Mouse (Mus musculus) lung, embryonic 15.5 days (tissue): Measurements from ENCODE around the gene Sel1l2. TPM values are rescaled to one million over a fixed set of nuclear protein-coding genes. Genes with fewer than 3 reads are reported as not detected.

Experiments
- ATAC-seq: fragments of 200-750 bp; cut with Nextera tagmentation; 2 replicates; pipeline ENCODE4 v1.8.0; 2017; ENCODE audit warnings: moderate number of reproducible peaks, borderline replicate concordance; ENCODE audit not compliant: low FRiP score, low TSS enrichment; ENCODE audit errors: extremely low read depth
- H3K27ac ChIP-seq: fragments of 300-500 bp; sonication (generic); 2 replicates; pipeline ENCODE4 v1.5.1; 2015; ENCODE audit warnings: moderate library complexity, mild to moderate bottlenecking, inconsistent platforms
- H3K27me3 ChIP-seq: fragments of 300-500 bp; sonication (generic); 2 replicates; pipeline ENCODE4 v1.6.1; 2015; ENCODE audit warnings: inconsistent platforms
- H3K36me3 ChIP-seq: fragments of 300-500 bp; sonication (generic); 2 replicates; pipeline ENCODE4 v1.6.1; 2015; ENCODE audit warnings: inconsistent platforms
- H3K4me1 ChIP-seq: fragments of 300-500 bp; sonication (generic); 2 replicates; pipeline ENCODE4 v1.6.1; 2015; ENCODE audit warnings: inconsistent platforms
- H3K4me2 ChIP-seq: fragments of 300-500 bp; sonication (generic); 2 replicates; pipeline ENCODE4 v1.6.1; 2015; ENCODE audit warnings: inconsistent platforms, mild to moderate bottlenecking, moderate library complexity
- H3K4me3 ChIP-seq: fragments of 300-500 bp; sonication (generic); 2 replicates; pipeline ENCODE4 v1.5.1; 2015; ENCODE audit warnings: mild to moderate bottlenecking, inconsistent platforms
- H3K9ac ChIP-seq: fragments of 300-500 bp; sonication (generic); 2 replicates; pipeline ENCODE4 v1.6.1; 2015; ENCODE audit warnings: inconsistent platforms
- H3K9me3 ChIP-seq: fragments of 300-500 bp; sonication (generic); 2 replicates; pipeline ENCODE4 v1.6.1; 2016; ENCODE audit warnings: inconsistent platforms
- WGBS: fragments of 180-500 bp; shearing (Covaris S2); methylation state at CpG from one replicate; pipeline ENCODE4 v1.1.7; 2015; 5-methylcytosine and 5-hydroxymethylcytosine counted together
- polyA plus RNA-seq: library from polyadenylated mRNA; unstranded; fragments of >200 nt; fragmentation: Nextera tagmentation; extraction: Ambion mirVana; gene quantifications from 2 replicates; pipeline ENCODE4 v1.2.1, GENCODE M21; 2015

Gene Sel1l2
- polyA plus RNA-seq, 1 experiment from 2014 or later = not detected

DNA sequence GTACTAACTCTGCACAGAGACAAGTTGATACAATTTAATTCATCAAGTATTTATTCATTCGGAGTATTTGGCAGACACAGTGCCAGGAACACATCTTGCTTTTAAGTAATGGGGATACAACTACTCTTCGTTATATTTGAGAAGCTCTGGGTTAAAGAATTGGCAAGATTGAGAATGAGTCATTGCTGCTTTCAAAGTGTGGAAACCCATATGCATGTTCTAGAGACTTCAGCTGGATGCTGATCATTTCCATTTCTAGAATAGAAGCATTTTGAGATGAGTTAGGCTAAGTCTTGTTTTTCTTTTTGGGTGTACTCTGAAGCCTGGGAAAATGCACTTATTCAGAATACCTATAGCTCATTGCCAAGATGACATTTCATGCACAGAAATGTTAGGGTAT is 95.7 kb downstream of the Sel1l2 start:
- Histone ChIP-seq H3K9me3 (no peaks in the 10 kb centered on the region), H3K4me1 (no peaks in the 10 kb centered on the region), H3K27me3 (no peaks in the 10 kb centered on the region), H3K27ac (no peak overlapping the region), H3K36me3 (no peaks in the 10 kb centered on the region), H3K9ac (no peak overlapping the region), H3K4me2 (no peak overlapping the region), H3K4me3 (no peak overlapping the region)
- no peak for ATAC-seq
- 85% methylated on average over 2 of the region's 2 CpGs for WGBS

DNA sequence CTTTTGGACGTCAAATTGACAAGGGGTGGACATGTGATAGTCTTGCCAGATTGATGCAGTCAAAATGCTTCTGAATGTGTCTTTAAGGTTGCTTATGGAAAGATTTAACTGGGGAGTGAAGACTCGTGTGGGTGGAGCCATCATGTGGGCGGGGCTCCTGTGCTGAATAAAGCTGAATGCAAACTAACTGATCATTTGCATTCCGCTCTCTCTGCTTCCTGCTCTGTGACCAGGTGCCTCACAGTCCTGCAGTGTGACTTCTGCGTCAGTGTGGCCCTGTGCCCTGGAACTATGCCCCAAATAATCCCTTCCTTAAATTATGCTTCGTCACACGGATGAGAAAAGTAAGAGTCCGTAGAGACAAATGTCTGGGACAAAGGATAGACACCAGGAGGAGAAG is 108.7 kb downstream of the Sel1l2 start:
- ATAC-seq = no peak
- WGBS = 56% methylated on average over 8 of the region's 8 CpGs
- H3K9me3 ChIP-seq = no peaks in the 10 kb centered on the region

DNA sequence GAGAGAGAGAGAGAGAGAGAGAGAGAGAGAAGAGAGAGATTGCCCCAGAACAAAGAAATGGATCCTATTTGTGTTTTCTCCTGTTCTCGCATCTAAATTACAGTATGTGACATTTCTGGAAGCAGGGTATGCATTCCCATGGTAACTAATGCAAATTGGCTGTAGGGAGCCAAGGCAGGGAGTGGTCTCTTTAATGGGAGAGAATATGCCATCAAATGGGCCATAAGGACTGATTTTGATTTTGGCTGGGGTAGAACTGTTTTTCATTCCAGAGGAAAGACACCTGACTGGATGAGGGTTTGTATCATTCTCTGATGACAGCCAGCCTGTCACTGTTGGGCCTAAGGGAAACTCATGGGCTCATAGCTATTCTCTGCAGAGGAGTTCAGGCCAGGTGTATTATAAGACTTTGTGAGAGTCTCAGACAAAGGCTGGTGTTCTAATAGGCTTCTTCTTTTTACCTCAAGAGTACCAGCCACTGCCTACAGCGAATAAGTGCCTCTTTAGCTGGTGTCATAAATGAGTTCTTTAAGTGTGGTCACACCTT is 133.8 kb downstream of the Sel1l2 start:
- no peak for ATAC-seq

More for the DNA sequence above, 108.7 kb downstream of the Sel1l2 start:
- Histone ChIP-seq H3K27ac (no peak overlapping the region), H3K4me1 (no peaks in the 10 kb centered on the region), H3K4me3 (no peak overlapping the region), H3K4me2 (no peak overlapping the region), H3K27me3 (no peaks in the 10 kb centered on the region), H3K36me3 (no peaks in the 10 kb centered on the region), H3K9ac (no peak overlapping the region)

DNA sequence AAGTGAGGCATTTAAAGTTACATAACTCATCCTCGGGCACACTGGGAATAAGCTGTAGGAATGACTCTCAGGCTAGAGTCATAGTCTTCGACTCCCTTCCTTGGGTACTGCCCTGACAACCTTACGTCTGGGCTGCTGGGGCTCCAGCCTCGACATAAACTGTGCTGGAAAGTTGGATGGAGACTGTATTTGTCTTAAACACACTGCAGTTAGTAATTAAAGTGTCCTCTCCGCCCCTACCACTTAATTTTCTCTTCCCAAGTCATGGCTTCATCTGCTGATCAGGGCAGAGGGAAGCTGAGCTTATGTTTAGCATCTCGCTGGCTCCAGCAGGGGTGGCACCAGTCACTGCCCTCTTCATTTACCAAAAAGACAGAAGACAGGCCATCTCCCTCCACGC is 135.2 kb downstream of the Sel1l2 start:
- Histone ChIP-seq H3K27me3 (no peaks in the 10 kb centered on the region), H3K4me1 (no peaks in the 10 kb centered on the region), H3K27ac (no peak overlapping the region), H3K9ac (no peak overlapping the region), H3K36me3 (no peaks in the 10 kb centered on the region), H3K9me3 (no peaks in the 10 kb centered on the region), H3K4me3 (no peak overlapping the region), H3K4me2 (no peak overlapping the region)
- ATAC-seq = no peak
- 72% methylated on average over 7 of the region's 7 CpGs for WGBS

More for the DNA sequence above, 133.8 kb downstream of the Sel1l2 start:
- Histone ChIP-seq H3K4me1 (no peaks in the 10 kb centered on the region), H3K9me3 (no peaks in the 10 kb centered on the region), H3K36me3 (no peaks in the 10 kb centered on the region), H3K4me3 (no peak overlapping the region), H3K4me2 (no peak overlapping the region), H3K27me3 (no peaks in the 10 kb centered on the region), H3K9ac (no peak overlapping the region), H3K27ac (no peak overlapping the region)
- 72% methylated on average over 2 of the region's 2 CpGs for WGBS

DNA sequence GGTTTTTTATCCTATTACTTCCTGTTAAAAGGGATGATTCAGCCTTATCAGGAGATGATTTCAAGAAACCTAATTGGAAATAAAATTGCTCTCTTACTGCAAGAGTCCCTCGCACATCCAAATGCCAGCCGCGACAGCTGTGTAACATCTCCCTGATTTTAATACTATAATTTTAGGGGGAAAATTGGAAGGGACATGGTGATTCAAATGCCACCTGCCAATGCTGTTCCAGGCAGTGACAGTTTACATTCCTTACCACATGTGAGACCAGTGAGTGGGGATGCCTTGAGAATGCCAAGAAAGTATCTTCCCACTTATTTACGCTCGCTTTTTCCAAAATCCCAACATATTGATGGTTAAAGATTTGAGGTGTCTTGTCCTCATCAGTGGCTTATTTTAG is 146.4 kb downstream of the Sel1l2 start:
- H3K9ac ChIP-seq = no peak overlapping the region
- no peak overlapping the region for H3K27ac ChIP-seq
- ATAC-seq = no peak
- 94% methylated on average over 5 of the region's 5 CpGs for WGBS
- H3K27me3 ChIP-seq = no peaks in the 10 kb centered on the region
- H3K9me3 ChIP-seq = no peaks in the 10 kb centered on the region
- no peak overlapping the region for H3K4me3 ChIP-seq
- no peaks in the 10 kb centered on the region for H3K4me1 ChIP-seq
- no peaks in the 10 kb centered on the region for H3K36me3 ChIP-seq
- H3K4me2 ChIP-seq = no peak overlapping the region

DNA sequence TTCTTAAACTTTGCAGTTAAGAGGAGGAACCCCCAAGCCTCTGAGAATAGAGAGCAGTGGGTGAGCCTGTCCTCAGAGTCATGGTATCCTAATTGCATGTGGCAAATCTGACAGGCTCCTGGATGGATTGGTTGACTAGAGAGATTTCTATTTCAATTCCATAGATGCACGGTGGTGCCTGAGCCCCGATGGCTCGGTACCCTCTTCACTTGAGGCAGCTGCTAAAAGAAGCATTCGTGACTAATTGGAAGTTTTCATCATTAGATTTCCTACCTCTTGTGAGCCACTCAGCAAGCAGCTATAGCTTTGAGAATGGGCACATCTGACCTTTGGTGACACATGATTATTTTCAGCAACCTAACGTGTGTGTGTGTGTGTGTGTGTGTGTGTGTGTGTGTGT is 147.1 kb downstream of the Sel1l2 start:
- H3K4me1 ChIP-seq = no peaks in the 10 kb centered on the region
- ATAC-seq = no peak
- H3K9me3 ChIP-seq = no peaks in the 10 kb centered on the region
- WGBS = 79% methylated on average over 5 of the region's 5 CpGs
- H3K4me3 ChIP-seq = no peak overlapping the region
- H3K36me3 ChIP-seq = no peaks in the 10 kb centered on the region
- H3K27ac ChIP-seq = no peak overlapping the region
- no peaks in the 10 kb centered on the region for H3K27me3 ChIP-seq
- no peak overlapping the region for H3K4me2 ChIP-seq
- no peak overlapping the region for H3K9ac ChIP-seq

DNA sequence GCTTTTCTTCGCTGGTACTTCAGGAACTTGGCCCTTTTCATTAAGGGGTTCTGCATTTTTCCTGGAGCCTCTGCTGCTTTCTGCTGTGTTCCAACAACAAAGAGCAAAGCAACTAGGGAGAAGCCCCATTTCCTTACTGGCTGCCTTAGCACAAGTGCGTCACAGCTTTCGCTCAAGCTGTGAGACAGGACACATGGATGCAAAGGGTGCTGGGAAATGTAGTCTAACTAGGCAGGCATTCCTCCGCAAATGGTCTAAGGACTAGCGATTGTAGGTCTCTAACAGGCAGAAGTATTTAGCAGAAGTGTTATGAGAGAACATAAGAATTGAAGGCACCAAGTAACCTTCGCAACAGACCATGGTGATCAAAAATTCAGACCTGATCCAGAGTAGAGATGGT is 152.3 kb downstream of the Sel1l2 start:
- Histone ChIP-seq H3K27me3 (no peaks in the 10 kb centered on the region), H3K27ac (no peak overlapping the region), H3K4me2 (no peak overlapping the region), H3K9ac (no peak overlapping the region), H3K36me3 (no peaks in the 10 kb centered on the region), H3K4me3 (no peak overlapping the region), H3K4me1 (no peaks in the 10 kb centered on the region), H3K9me3 (no peaks in the 10 kb centered on the region)
- 50% methylated on average over 6 of the region's 6 CpGs for WGBS
- ATAC-seq = no peak

DNA sequence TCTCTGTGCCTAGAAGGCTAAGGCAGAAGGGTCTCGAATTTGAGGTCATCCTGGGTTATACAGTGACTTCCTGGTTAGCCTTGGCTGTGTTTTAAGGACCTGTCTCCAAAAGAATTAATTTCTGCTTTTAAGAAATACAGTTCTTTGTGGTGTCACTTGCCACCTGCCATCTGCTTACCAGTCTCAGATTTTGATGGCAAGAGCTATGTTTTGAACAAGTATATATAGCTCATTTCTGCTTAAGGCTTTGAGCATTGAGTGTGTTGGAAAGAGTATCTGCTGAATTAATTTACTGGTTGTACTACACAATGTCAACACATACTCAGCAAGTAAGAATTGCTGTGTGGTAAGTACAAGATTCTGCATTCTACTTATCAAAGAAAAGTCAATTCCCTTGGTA is 159.2 kb downstream of the Sel1l2 start:
- no peaks in the 10 kb centered on the region for H3K27me3 ChIP-seq
- no peak overlapping the region for H3K27ac ChIP-seq
- no peak for ATAC-seq
- H3K4me3 ChIP-seq = no peak overlapping the region
- 56% methylated on average over 1 of the region's 1 CpGs for WGBS
- no peaks in the 10 kb centered on the region for H3K4me1 ChIP-seq
- no peaks in the 10 kb centered on the region for H3K9me3 ChIP-seq
- no peak overlapping the region for H3K4me2 ChIP-seq
- H3K9ac ChIP-seq = no peak overlapping the region
- no peaks in the 10 kb centered on the region for H3K36me3 ChIP-seq

DNA sequence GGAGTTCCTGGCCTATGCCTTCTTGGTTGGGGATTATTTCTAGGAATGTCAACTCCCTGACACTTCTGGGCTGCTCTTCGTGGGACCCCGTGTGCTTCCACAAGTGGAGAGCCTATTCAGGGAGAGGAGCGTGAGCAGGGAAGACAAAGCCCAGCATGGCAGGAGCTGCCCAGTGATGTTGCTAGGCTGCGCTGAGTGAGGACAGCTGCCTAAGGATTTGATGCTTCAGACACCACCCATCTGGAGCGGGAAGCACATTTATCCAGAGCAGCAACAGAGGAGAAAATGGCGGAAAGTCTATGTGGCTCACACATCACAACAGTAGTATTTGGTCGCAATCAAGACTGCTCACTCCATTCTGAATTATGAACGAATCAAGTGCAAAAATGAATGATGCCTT is 169.2 kb downstream of the Sel1l2 start:
- 57% methylated on average over 8 of the region's 8 CpGs for WGBS
- no peaks in the 10 kb centered on the region for H3K4me1 ChIP-seq
- no peak for ATAC-seq
- no peak overlapping the region for H3K27ac ChIP-seq
- H3K9me3 ChIP-seq = no peaks in the 10 kb centered on the region
- H3K27me3 ChIP-seq = no peaks in the 10 kb centered on the region
- H3K4me2 ChIP-seq = no peak overlapping the region
- H3K9ac ChIP-seq = no peak overlapping the region
- H3K4me3 ChIP-seq = no peak overlapping the region
- H3K36me3 ChIP-seq = no peaks in the 10 kb centered on the region

DNA sequence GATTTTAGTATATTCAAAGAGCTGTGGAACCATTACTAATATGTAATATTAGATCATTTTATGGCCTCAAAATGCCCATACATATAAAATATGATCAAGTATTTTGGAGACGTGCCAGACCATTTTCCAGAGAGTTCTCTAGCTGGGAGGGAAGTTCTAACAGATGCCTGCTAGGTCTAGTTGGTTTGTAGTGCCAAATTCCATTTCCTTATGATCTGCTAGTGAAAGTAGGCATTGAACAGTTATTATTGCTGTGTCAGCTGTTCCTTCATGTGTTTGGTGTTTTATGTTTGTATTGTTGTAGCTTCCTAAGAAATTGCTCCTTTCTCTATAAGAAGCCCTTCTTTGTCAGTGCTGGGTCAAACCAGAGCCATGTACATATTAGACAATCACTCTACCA is 173.5 kb downstream of the Sel1l2 start:
- no peak for ATAC-seq
- Histone ChIP-seq H3K9ac (no peak overlapping the region), H3K36me3 (no peaks in the 10 kb centered on the region), H3K27ac (no peak overlapping the region), H3K4me3 (no peak overlapping the region), H3K4me1 (no peaks in the 10 kb centered on the region), H3K4me2 (no peak overlapping the region), H3K27me3 (no peaks in the 10 kb centered on the region), H3K9me3 (no peaks in the 10 kb centered on the region)
- WGBS = 58% methylated on average over 1 of the region's 1 CpGs

DNA sequence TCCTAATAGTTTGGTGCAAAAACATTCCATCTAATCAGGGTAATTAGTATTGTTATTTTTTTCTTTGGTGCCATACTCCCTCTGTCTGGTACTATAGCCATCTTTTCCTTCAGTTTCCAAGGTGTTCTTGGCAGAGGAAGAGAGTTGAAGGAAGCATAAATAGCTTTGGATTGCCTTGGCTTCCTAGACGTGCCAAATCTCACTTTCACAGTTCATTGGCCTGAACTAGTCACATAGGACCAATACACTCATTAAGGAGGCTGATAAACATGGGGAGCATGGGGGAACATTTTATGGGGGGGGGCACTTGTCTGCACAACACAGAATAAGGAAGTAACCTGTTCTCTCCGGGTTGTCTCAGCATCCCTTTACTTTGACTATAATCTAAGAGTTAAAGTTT is 174.1 kb downstream of the Sel1l2 start:
- Histone ChIP-seq H3K9ac (no peak overlapping the region), H3K27ac (no peak overlapping the region), H3K27me3 (no peaks in the 10 kb centered on the region), H3K4me1 (no peaks in the 10 kb centered on the region), H3K36me3 (no peaks in the 10 kb centered on the region), H3K4me2 (no peak overlapping the region), H3K9me3 (no peaks in the 10 kb centered on the region), H3K4me3 (no peak overlapping the region)
- 63% methylated on average over 2 of the region's 2 CpGs for WGBS
- no peak for ATAC-seq

DNA sequence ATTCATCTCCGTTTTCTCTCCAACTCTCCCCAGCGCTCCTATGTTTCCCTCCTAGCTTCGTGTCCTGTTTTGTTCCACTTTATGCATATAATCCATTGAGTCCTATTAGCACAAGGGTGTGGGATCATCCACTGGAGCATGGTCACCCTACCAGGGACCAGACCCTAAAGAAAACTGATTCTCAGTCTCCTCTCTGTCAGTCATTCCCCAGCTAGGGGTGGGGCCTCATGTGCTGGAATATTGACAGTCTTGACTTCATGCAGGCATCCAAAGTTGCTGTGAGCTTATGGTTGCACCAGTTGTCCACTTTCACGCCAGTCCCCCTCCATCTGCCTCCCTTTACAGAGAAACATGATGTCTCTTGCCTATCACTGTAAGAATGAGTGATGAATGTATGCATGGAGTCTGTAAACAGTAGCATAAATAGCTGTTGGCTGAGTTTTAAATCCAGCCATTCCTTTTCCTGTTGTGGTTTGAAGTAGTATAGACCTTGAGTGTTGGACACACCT is 174.9 kb downstream of the Sel1l2 start:
- WGBS = 84% methylated on average over 4 of the region's 4 CpGs
- Histone ChIP-seq H3K4me3 (no peak overlapping the region), H3K4me1 (no peaks in the 10 kb centered on the region), H3K27me3 (no peaks in the 10 kb centered on the region), H3K9ac (no peak overlapping the region), H3K9me3 (no peaks in the 10 kb centered on the region), H3K4me2 (no peak overlapping the region), H3K27ac (no peak overlapping the region), H3K36me3 (no peaks in the 10 kb centered on the region)
- no peak for ATAC-seq

DNA sequence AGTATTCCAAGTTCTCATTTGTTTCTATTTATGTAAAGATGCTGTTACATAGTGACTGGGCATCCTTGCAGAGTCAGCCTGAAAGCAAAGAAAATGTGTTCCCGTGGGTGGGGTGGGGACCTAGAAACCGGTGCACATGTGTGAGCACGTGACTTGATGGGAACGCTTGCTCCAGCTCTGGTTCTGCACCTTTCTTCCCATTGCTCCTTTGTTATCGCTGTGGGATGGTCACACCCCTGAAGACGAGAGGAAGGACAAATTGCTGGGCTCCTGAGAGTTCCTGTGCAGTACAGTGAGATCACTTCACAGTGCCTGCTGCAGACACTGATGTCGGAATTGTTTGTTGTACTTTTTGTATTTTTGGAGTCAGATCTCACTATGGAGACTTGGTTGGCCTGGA is 185.8 kb downstream of the Sel1l2 start:
- H3K36me3 ChIP-seq = peaks cover 11% of the 10 kb centered on the region
- no peak overlapping the region for H3K4me2 ChIP-seq
- no peak overlapping the region for H3K9ac ChIP-seq
- 89% methylated on average over 7 of the region's 7 CpGs for WGBS
- no peak overlapping the region for H3K4me3 ChIP-seq
- no peak for ATAC-seq
- H3K27me3 ChIP-seq = no peaks in the 10 kb centered on the region
- H3K4me1 ChIP-seq = no peaks in the 10 kb centered on the region
- no peak overlapping the region for H3K27ac ChIP-seq
- no peaks in the 10 kb centered on the region for H3K9me3 ChIP-seq
